Mouse (Mus musculus) brain, embryonic 14.5 days (tissue): ENCODE results near the gene Adarb2. TPM values are rescaled to one million over a fixed set of nuclear protein-coding genes. Genes with fewer than 3 reads are reported as not detected.
"Not testable (repeated sequence)": the region's sequence is repeated elsewhere in the genome, so short reads cannot be mapped to it uniquely, and the experiment has no call there.

Experiments
- DNase-seq: peaks from one replicate; pipeline ENCODE4 v3.0.0-alpha.2; 2011; ENCODE audit warnings: low read depth
- CTCF ChIP-seq: fragments of 200-500 bp; IDR thresholded peaks from 2 replicates; pipeline ENCODE4 v1.5.1; 2012; ENCODE audit warnings: inconsistent platforms, mild to moderate bottlenecking, moderate library complexity, borderline replicate concordance; ENCODE audit not compliant: insufficient read depth, insufficient read length; ENCODE audit errors: extremely low read depth
- POLR2A ChIP-seq: fragments of 200-500 bp; IDR thresholded peaks from 2 replicates; pipeline ENCODE4 v1.6.1; 2012; ENCODE audit warnings: mild to moderate bottlenecking, inconsistent platforms, borderline replicate concordance; ENCODE audit not compliant: poor library complexity, insufficient read depth, insufficient read length, severe bottlenecking; ENCODE audit errors: extremely low read depth
- polyA plus RNA-seq: library from polyadenylated mRNA; depleted of rRNA; stranded (reverse); fragments of >200 nt; gene quantifications from 2 replicates; pipeline ENCODE4 v1.2.3, GENCODE M21; 2012

The Adarb2 gene
- polyA plus RNA-seq, 1 experiment: 18.8 TPM

GRCm38 (mm10) chr13:8584257-8585005, 381.8 kb downstream of the Adarb2 start:
- DNase-seq: peak; percentile 74
- TF ChIP-seq CTCF: no peak
- no peak for TF ChIP-seq POLR2A

- TF ChIP-seq CTCF: no peak
- no peak for TF ChIP-seq POLR2A
- peak; percentile 34 for DNase-seq
Observed at GRCm38 (mm10) chr13:8587447-8587846, 384.8 kb downstream of the Adarb2 start.

GRCm38 (mm10) chr13:8590460-8590859, 387.8 kb downstream of the Adarb2 start:
- TF ChIP-seq POLR2A (no peak), CTCF (no peak)
- DNase-seq: peak; percentile 54

GRCm38 (mm10) chr13:8596977-8597646, 394.4 kb downstream of the Adarb2 start:
- TF ChIP-seq CTCF: no peak
- TF ChIP-seq POLR2A: no peak
- DNase-seq: peak; percentile 59

GRCm38 (mm10) chr13:8597647-8598017, 395.0 kb downstream of the Adarb2 start:
- no peak for TF ChIP-seq CTCF
- DNase-seq: peak; percentile 80

GRCm38 (mm10) chr13:8605645-8606044, 403.0 kb downstream of the Adarb2 start:
- TF ChIP-seq POLR2A (no peak), CTCF (no peak)
- DNase-seq: no peak

- TF ChIP-seq POLR2A (no peak), CTCF (no peak)
- peak; percentile 16 for DNase-seq
Observed at GRCm38 (mm10) chr13:8608040-8608439, 405.4 kb downstream of the Adarb2 start.

GRCm38 (mm10) chr13:8608918-8609317, 406.3 kb downstream of the Adarb2 start:
- not testable (repeated sequence) for DNase-seq

GRCm38 (mm10) chr13:8610956-8611355, 408.3 kb downstream of the Adarb2 start:
- no peak for TF ChIP-seq POLR2A
- no peak for TF ChIP-seq CTCF
- DNase-seq: no peak

- DNase-seq: peak; percentile 50
- TF ChIP-seq POLR2A (no peak), CTCF (no peak)
Observed at GRCm38 (mm10) chr13:8612618-8613391, 410.1 kb downstream of the Adarb2 start.

GRCm38 (mm10) chr13:8616685-8617084, 414.0 kb downstream of the Adarb2 start:
- DNase-seq: no peak
- TF ChIP-seq CTCF: no peak
- no peak for TF ChIP-seq POLR2A
